Mouse (Mus musculus) right cerebral cortex, postnatal 36 days (tissue): ENCODE results near the gene Skap1.
"Not testable (repeated sequence)": the region's sequence is repeated elsewhere in the genome, so short reads cannot be mapped to it uniquely, and the experiment has no call there.

Experiments used
- DNase-seq, 2 experiments: peaks; one replicate each; pipeline ENCODE4 v3.0.0; 2022; ENCODE audit warnings: low spot score in 2 of 2, mixed read lengths in 1 of 2

The Skap1 gene

GRCm38 (mm10) chr11:96696168-96696727 is 231.9 kb downstream of the Skap1 start:
- no peak for DNase-seq

GRCm38 (mm10) chr11:96696842-96697455 is 232.6 kb downstream of the Skap1 start:
- no peak for DNase-seq

- DNase-seq, result no peak
Measured at GRCm38 (mm10) chr11:96697467-96697866, 233.1 kb downstream of the Skap1 start.

GRCm38 (mm10) chr11:96703813-96704212 is 239.4 kb downstream of the Skap1 start:
- DNase-seq, result no peak

- no peak for DNase-seq
Measured at GRCm38 (mm10) chr11:96711268-96711667, 246.9 kb downstream of the Skap1 start.

GRCm38 (mm10) chr11:96711670-96712069 is 247.3 kb downstream of the Skap1 start:
- DNase-seq, result no peak

GRCm38 (mm10) chr11:96713210-96714005 is 249.0 kb downstream of the Skap1 start:
- DNase-seq, result no peak

- DNase-seq, result no peak
Measured at GRCm38 (mm10) chr11:96714011-96714410, 249.6 kb downstream of the Skap1 start.

GRCm38 (mm10) chr11:96715168-96715567 is 250.8 kb downstream of the Skap1 start:
- not testable (repeated sequence) for DNase-seq

GRCm38 (mm10) chr11:96718609-96719008 is 254.2 kb downstream of the Skap1 start:
- no peak for DNase-seq

- DNase-seq, result no peak
Measured at GRCm38 (mm10) chr11:96725833-96726232, 261.4 kb downstream of the Skap1 start.

GRCm38 (mm10) chr11:96728577-96728976 is 264.2 kb downstream of the Skap1 start:
- DNase-seq, result no peak

GRCm38 (mm10) chr11:96729462-96729861 is 265.1 kb downstream of the Skap1 start:
- DNase-seq, result no peak

- DNase-seq, result no peak
Measured at GRCm38 (mm10) chr11:96730327-96730726, 265.9 kb downstream of the Skap1 start.

- DNase-seq, result no peak
Measured at GRCm38 (mm10) chr11:96732657-96733056, 268.3 kb downstream of the Skap1 start.

GRCm38 (mm10) chr11:96735908-96736307 is 271.5 kb downstream of the Skap1 start:
- DNase-seq, result peak; percentile 23 to 43

GRCm38 (mm10) chr11:96736361-96736760 is 272.0 kb downstream of the Skap1 start:
- no peak for DNase-seq

- no peak for DNase-seq
Measured at GRCm38 (mm10) chr11:96737673-96738471, 273.5 kb downstream of the Skap1 start.

GRCm38 (mm10) chr11:96740796-96741195 is 276.4 kb downstream of the Skap1 start:
- DNase-seq, result no peak

- peak; percentile 24 to 31 for DNase-seq
Measured at GRCm38 (mm10) chr11:96741995-96742394, 277.6 kb downstream of the Skap1 start.

GRCm38 (mm10) chr11:96743000-96743399 is 278.6 kb downstream of the Skap1 start:
- DNase-seq, result no peak

GRCm38 (mm10) chr11:96743891-96744290 is 279.5 kb downstream of the Skap1 start:
- no peak for DNase-seq
